Mouse (Mus musculus): ENCODE results near the gene Gata5.

GRCm38 (mm10) chr2:180303468-180303867 lies 31.0 kb downstream of the Gata5 start:
- no peak for TF ChIP-seq USF1 (IDR thresholded peaks at IDR 0.05; ENCODE audit: low read depth)
- TF ChIP-seq CEBPB (IDR thresholded peaks at IDR 0.05; ENCODE audit: insufficient read depth, poor library complexity, severe bottlenecking), result no peak
- no peak for TF ChIP-seq MAX (IDR thresholded peaks at IDR 0.05; ENCODE audit: low read depth)
- TF ChIP-seq POLR2A (IDR thresholded peaks at IDR 0.05; ENCODE audit: insufficient read length, low read depth), result no peak
- TF ChIP-seq POLR2AphosphoS2 (IDR thresholded peaks at IDR 0.05; ENCODE audit: insufficient read length, low read depth), result no peak
- no peak for TF ChIP-seq REST (IDR thresholded peaks at IDR 0.05; ENCODE audit: insufficient read depth, insufficient read length)

Data from myocyte (in vitro differentiated cells).